Mouse (Mus musculus) E14TG2a.4 (cell line): ENCODE measurements at regions not wholly inside any gene's neighbourhood (a gene's known extent, or its start where the extent isn't known, plus 50 kb on each side); places are given as distances from the start of the nearest gene placed in this dataset.
"Not testable (repeated sequence)": the region's sequence is repeated elsewhere in the genome, so short reads cannot be mapped to it uniquely, and the experiment has no call there.

Source experiments
- H3K27me3 ChIP-seq: 2 replicates; pipeline ENCODE4 v1.6.1; 2014; ENCODE audit warnings: low read length, control low read depth; ENCODE audit not compliant: insufficient read depth
- H3K36me3 ChIP-seq: 2 replicates; pipeline ENCODE4 v1.6.1; 2014; ENCODE audit warnings: low read length, control low read depth; ENCODE audit not compliant: insufficient read depth
- H3K4me1 ChIP-seq: replicated peaks from 2 replicates; pipeline ENCODE4 v1.6.1; 2014; ENCODE audit warnings: low read depth, low read length, control low read depth
- H3K4me3 ChIP-seq: replicated peaks from 2 replicates; pipeline ENCODE4 v1.5.1; 2014; ENCODE audit warnings: mild to moderate bottlenecking, low read length
- H3K9me3 ChIP-seq: 2 replicates; pipeline ENCODE4 v1.6.1; 2014; ENCODE audit warnings: low read length, control low read depth
- CTCF ChIP-seq: conservative IDR thresholded peaks from 2 replicates; pipeline ENCODE4 v1.5.1; 2014; ENCODE audit warnings: low read length
- NANOG ChIP-seq: IDR thresholded peaks from 2 replicates; pipeline ENCODE4 v1.6.1; 2014; ENCODE audit warnings: borderline replicate concordance, low read length, mixed read lengths
- POU5F1 ChIP-seq: IDR thresholded peaks from 2 replicates; pipeline ENCODE4 v1.6.1; 2014; ENCODE audit warnings: low read length, borderline replicate concordance

DNA sequence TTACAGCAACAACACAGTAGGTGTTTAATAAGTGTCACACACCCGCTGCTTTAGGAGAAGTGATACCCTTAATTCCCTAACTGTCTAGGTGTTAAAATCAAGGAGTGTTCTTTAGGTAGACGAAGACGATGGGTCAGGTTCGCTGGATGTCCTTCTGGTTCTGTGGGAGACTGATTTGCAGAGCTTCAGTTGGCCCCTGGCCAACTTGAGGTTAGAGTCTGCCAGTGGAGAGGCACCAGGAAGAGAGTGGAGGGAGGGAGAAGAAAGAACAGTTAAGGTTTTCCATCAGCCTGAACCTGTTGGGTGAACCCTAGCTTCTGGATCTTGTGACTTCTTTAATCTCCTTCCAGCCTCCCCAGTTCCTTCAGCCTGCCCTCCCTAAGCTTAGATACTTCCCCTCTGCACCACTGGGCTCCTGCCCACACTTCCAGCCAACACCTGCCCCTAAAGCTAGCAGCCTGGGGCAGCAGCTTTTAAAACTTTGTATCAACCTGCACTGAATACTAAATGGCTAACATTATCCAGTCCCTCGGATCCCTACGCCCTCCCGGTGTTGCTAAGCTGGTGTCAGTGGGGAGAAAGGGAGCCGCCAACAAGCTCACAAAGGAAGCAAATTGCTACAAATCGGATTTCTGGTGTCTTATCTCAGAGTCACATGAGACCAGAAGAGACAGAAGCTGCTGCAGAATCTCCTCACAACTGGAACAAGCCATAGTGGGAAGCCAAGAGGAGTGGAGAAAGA, 62.1 kb upstream of the Adgrl1 start:
- Histone ChIP-seq H3K36me3 (no peaks in the 10 kb centered on the region), H3K4me3 (no peak overlapping the region), H3K4me1 (peaks cover 12% of the 10 kb centered on the region), H3K9me3 (no peaks in the 10 kb centered on the region), H3K27me3 (peaks cover 5% of the 10 kb centered on the region; the same call in 1 of the 2 replicates)
- TF ChIP-seq CTCF: no peak
- no peak for TF ChIP-seq NANOG
- TF ChIP-seq POU5F1: no peak

GRCm38 (mm10) chr8:83829851-83830250, 70.1 kb upstream of the Adgrl1 start:
- no peaks in the 10 kb centered on the region for H3K9me3 ChIP-seq
- H3K4me1 ChIP-seq: peaks cover 43% of the 10 kb centered on the region
- H3K4me3 ChIP-seq: no peak overlapping the region
- peaks cover 5% of the 10 kb centered on the region; the same call in 1 of the 2 replicates for H3K27me3 ChIP-seq
- no peaks in the 10 kb centered on the region for H3K36me3 ChIP-seq
- TF ChIP-seq POU5F1: no peak
- TF ChIP-seq NANOG: no peak
- 0 out of 2 replicates have a peak, but pooled peaks have one; percentile 27 for TF ChIP-seq CTCF

DNA sequence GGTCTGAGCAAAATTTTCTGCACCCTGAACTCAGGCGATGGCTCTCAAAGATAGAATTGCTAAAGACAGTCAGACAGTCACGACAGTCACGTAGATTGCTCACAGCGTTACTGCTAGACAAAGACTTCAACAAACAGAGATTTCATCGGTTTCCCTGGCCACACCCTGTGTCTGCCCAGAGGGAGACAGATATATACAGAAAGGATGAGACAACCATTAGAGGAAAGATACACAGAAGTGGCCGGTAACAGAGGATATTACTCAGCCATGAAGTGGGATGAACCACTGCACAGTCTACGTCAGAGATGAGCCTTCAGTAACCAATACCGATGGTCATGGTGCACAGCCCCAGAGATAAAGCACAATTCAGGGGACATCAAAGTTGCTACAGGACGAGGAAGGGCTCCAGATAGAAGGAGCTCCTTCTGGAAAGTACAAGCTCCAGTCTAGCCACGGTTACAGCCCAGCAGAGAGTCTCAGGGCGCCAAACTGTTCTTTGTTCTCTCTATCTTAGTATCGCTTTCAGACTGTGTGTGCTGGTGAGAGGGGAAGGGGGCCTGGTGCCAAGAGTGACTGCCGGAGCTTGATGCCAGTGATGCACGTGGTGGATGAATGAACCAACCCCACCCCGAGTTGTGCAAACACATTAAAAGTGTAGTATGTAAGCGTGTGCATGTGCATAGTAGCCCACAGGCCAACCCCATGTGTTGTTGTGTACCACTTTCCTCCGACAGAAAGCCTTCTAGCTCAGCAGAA, 74.8 kb upstream of the Adgrl1 start:
- no peak overlapping the region for H3K4me3 ChIP-seq
- H3K36me3 ChIP-seq: no peaks in the 10 kb centered on the region
- no peak for TF ChIP-seq NANOG
- no peak for TF ChIP-seq CTCF
- TF ChIP-seq POU5F1: no peak
- no peaks in the 10 kb centered on the region for H3K27me3 ChIP-seq
- H3K4me1 ChIP-seq: peaks cover 61% of the 10 kb centered on the region
- no peaks in the 10 kb centered on the region for H3K9me3 ChIP-seq

- no peaks in the 10 kb centered on the region for H3K9me3 ChIP-seq
- TF ChIP-seq NANOG (no peak), CTCF (no peak), POU5F1 (no peak)
- no peaks in the 10 kb centered on the region for H3K36me3 ChIP-seq
- H3K4me1 ChIP-seq: peaks cover 46% of the 10 kb centered on the region
- H3K27me3 ChIP-seq: no peaks in the 10 kb centered on the region
- H3K4me3 ChIP-seq: peak overlapping the region; percentile 30; the same call in 1 of the 2 replicates
Observed at GRCm38 (mm10) chr8:83819086-83819485, 78.0 kb upstream of the Adgre5 start.

- no peak for TF ChIP-seq NANOG
- no peak for TF ChIP-seq CTCF
- no peak for TF ChIP-seq POU5F1
- no peaks in the 10 kb centered on the region for H3K36me3 ChIP-seq
- H3K4me3 ChIP-seq: peak overlapping the region; percentile 30; the same call in 1 of the 2 replicates
- peaks cover 2% of the 10 kb centered on the region; the same call in 1 of the 2 replicates for H3K27me3 ChIP-seq
- peaks cover 50% of the 10 kb centered on the region for H3K4me1 ChIP-seq
- H3K9me3 ChIP-seq: no peaks in the 10 kb centered on the region
Observed at GRCm38 (mm10) chr8:83810651-83811050, 69.5 kb upstream of the Adgre5 start.

DNA sequence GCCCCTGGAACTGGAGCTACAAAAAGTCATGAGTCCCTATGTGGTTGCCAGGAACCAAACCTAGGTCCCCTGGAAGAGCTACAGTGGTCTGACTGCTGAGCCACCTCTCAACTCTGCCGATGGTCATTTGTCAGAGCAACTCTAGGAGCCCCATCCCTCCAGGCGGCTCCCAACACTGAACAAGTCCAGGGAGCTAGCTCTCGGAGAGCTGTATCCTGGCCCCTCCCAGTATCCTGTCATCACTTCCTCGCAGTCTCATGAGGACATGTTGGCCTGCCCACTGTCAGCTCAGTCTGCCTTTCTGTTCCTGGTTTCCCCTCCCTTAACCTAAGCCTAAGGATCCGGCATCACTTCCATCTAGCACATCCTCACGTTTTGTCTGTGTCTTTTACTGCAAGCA, 64.5 kb upstream of the Adgre5 start:
- TF ChIP-seq NANOG (no peak), POU5F1 (no peak), CTCF (no peak)
- no peak overlapping the region for H3K4me3 ChIP-seq
- no peaks in the 10 kb centered on the region for H3K9me3 ChIP-seq

GRCm38 (mm10) chr8:83803312-83803711, 62.2 kb upstream of the Adgre5 start:
- peak; percentile 21 for TF ChIP-seq CTCF
- peaks cover 49% of the 10 kb centered on the region for H3K4me1 ChIP-seq
- H3K36me3 ChIP-seq, H3K4me3 ChIP-seq, H3K27me3 ChIP-seq, H3K9me3 ChIP-seq: not testable (repeated sequence)

More for the DNA sequence above, 64.5 kb upstream of the Adgre5 start:
- Histone ChIP-seq H3K4me1 (peaks cover 52% of the 10 kb centered on the region), H3K36me3 (no peaks in the 10 kb centered on the region), H3K27me3 (peaks cover 5% of the 10 kb centered on the region; the same call in 1 of the 2 replicates)

GRCm38 (mm10) chr8:83802506-83802905, 61.4 kb upstream of the Adgre5 start:
- H3K36me3 ChIP-seq: no peaks in the 10 kb centered on the region
- peaks cover 8% of the 10 kb centered on the region; the same call in 1 of the 2 replicates for H3K27me3 ChIP-seq
- TF ChIP-seq NANOG (no peak), CTCF (no peak), POU5F1 (no peak)
- peaks cover 47% of the 10 kb centered on the region for H3K4me1 ChIP-seq
- H3K9me3 ChIP-seq: no peaks in the 10 kb centered on the region
- H3K4me3 ChIP-seq: no peak overlapping the region

DNA sequence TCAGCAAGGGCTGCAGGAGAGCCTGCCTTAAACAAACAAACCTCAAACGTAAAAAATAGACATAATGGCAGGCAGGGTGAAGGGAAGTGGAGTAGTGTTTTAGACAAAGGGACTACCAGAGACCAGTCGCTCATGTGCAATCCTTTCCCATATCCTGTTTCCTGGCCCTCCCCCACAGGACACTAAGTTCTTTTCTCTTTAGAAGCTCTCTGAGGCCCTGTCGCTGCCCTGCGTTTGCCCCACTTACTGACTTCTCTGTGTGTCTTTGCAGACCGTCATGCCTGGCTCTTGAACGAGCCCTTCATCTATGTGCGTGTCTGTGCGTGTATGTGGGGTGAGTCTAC, 58.5 kb upstream of the Adgre5 start:
- Histone ChIP-seq H3K36me3 (no peaks in the 10 kb centered on the region), H3K9me3 (no peaks in the 10 kb centered on the region), H3K4me3 (no peak overlapping the region), H3K27me3 (peaks cover 4% of the 10 kb centered on the region; the same call in 1 of the 2 replicates), H3K4me1 (peaks cover 39% of the 10 kb centered on the region)
- TF ChIP-seq NANOG (no peak), POU5F1 (no peak)
